Mouse (Mus musculus): ENCODE data around the gene Hist2h2ac. TPM values are rescaled to one million over a fixed set of nuclear protein-coding genes. Genes with fewer than 3 reads are reported as not detected.
A peak's percentile ranks its signal among the peaks of the same experiment; 100 is the strongest.
"Not testable (repeated sequence)": the region's sequence is repeated elsewhere in the genome, so short reads cannot be mapped to it uniquely, and the experiment has no call there.

Hist2h2ac gene
- total and polyA plus RNA-seq, 2 experiments, result 1.6 to 113 TPM

- TF ChIP-seq POLR2A (IDR thresholded peaks at IDR 0.05; ENCODE audit: extremely low read depth, insufficient read depth, low read length) (peak; percentile 53; the same call in 1 of the 2 replicates), CTCF (IDR thresholded peaks at IDR 0.05; ENCODE audit: low read depth, low read length) (no peak)
- under 1% methylated on average over 37 of the region's 37 CpGs for WGBS
- peaks cover 13% of the 10 kb centered on the region for H3K4me1 ChIP-seq (ENCODE audit: control insufficient read depth, insufficient read depth, low read length)
These were observed 984 bp downstream of the Hist2h2ac start, which contains the start of the genes Bola1 and Hist2h2ab for GRCm38 (mm10) chr3:96219661-96220130. Gene Bola1, minus strand, starts transcription at chr3:96219709. Gene Hist2h2ab, plus strand, starts transcription at chr3:96219865.

GRCm38 (mm10) chr3:96219191-96219641, 1.5 kb downstream of the Hist2h2ac start:
- Histone ChIP-seq H3K27ac (replicated peaks; ENCODE audit: insufficient read depth, low read depth, low read length) (peak overlapping the region; percentile 97), H3K36me3 (ENCODE audit: control insufficient read depth, insufficient read depth, low read length) (no peaks in the 10 kb centered on the region), H3K4me1 (ENCODE audit: control insufficient read depth, insufficient read depth, low read length) (peaks cover 13% of the 10 kb centered on the region), H3K79me2 (ENCODE audit: control insufficient read depth, insufficient read depth, low read length) (no peaks in the 10 kb centered on the region), H3K27me3 (ENCODE audit: control insufficient read depth, insufficient read depth, low read length) (no peaks in the 10 kb centered on the region), H3K9ac (ENCODE audit: low read depth, low read length) (peak overlapping the region; percentile 94), H3K4me3 (ENCODE audit: insufficient read depth, low read depth, low read length) (peak overlapping the region; percentile 58)
- WGBS, result 0% methylated on average over 12 of the region's 12 CpGs
- TF ChIP-seq POLR2A (IDR thresholded peaks at IDR 0.05; ENCODE audit: extremely low read depth, insufficient read depth, low read length) (no peak), CTCF (IDR thresholded peaks at IDR 0.05; ENCODE audit: low read depth, low read length) (no peak; the same call in 1 of the 2 replicates)
- peak; percentile 55 for DNase-seq (ENCODE audit: extremely low read depth, low read depth, low spot score)

More at GRCm38 (mm10) chr3:96219661-96220130, 984 bp downstream of the Hist2h2ac start, which contains the start of the genes Bola1 and Hist2h2ab:
- Histone ChIP-seq H3K27me3 (ENCODE audit: control insufficient read depth, insufficient read depth, low read length) (no peaks in the 10 kb centered on the region), H3K36me3 (ENCODE audit: control insufficient read depth, insufficient read depth, low read length) (no peaks in the 10 kb centered on the region), H3K9ac (ENCODE audit: low read depth, low read length) (peak within 1 kb of the TSS; percentile 94), H3K4me3 (ENCODE audit: insufficient read depth, low read depth, low read length) (peak within 1 kb of the TSS; percentile 85), H3K79me2 (ENCODE audit: control insufficient read depth, insufficient read depth, low read length) (no peaks in the 10 kb centered on the region), H3K27ac (replicated peaks; ENCODE audit: insufficient read depth, low read depth, low read length) (peak within 1 kb of the TSS; percentile 97)
- DNase-seq (ENCODE audit: extremely low read depth, low read depth, low spot score), result peak; percentile 94

- TF ChIP-seq POLR2A (IDR thresholded peaks at IDR 0.05; ENCODE audit: extremely low read depth, insufficient read depth, low read length) (no peak), CTCF (IDR thresholded peaks at IDR 0.05; ENCODE audit: low read depth, low read length) (peak; percentile 43)
- no peaks in the 10 kb centered on the region for H3K36me3 ChIP-seq (ENCODE audit: control insufficient read depth, insufficient read depth, low read length)
- H3K27ac ChIP-seq (replicated peaks; ENCODE audit: insufficient read depth, low read depth, low read length), result no peak overlapping the region
- H3K4me1 ChIP-seq (ENCODE audit: control insufficient read depth, insufficient read depth, low read length), result peaks cover 3% of the 10 kb centered on the region
- no peak for DNase-seq (ENCODE audit: extremely low read depth, low read depth, low spot score)
- no peak overlapping the region for H3K4me3 ChIP-seq (ENCODE audit: insufficient read depth, low read depth, low read length)
- H3K9ac ChIP-seq (ENCODE audit: low read depth, low read length), result no peak overlapping the region
- no peaks in the 10 kb centered on the region for H3K79me2 ChIP-seq (ENCODE audit: control insufficient read depth, insufficient read depth, low read length)
- 66% methylated on average over 15 of the region's 15 CpGs for WGBS
- H3K27me3 ChIP-seq (ENCODE audit: control insufficient read depth, insufficient read depth, low read length), result no peaks in the 10 kb centered on the region
These were observed 11.4 kb downstream of the Hist2h2ac start for GRCm38 (mm10) chr3:96209242-96209641.

GRCm38 (mm10) chr3:96207819-96208218, 12.9 kb downstream of the Hist2h2ac start:
- no peak for DNase-seq (ENCODE audit: extremely low read depth, low read depth, low spot score)
- WGBS, result 81% methylated on average over 3 of the region's 3 CpGs
- no peak overlapping the region for H3K9ac ChIP-seq (ENCODE audit: low read depth, low read length)
- no peaks in the 10 kb centered on the region for H3K79me2 ChIP-seq (ENCODE audit: control insufficient read depth, insufficient read depth, low read length)
- TF ChIP-seq CTCF (IDR thresholded peaks at IDR 0.05; ENCODE audit: low read depth, low read length), result no peak
- TF ChIP-seq POLR2A (IDR thresholded peaks at IDR 0.05; ENCODE audit: extremely low read depth, insufficient read depth, low read length), result no peak
- no peak overlapping the region for H3K27ac ChIP-seq (replicated peaks; ENCODE audit: insufficient read depth, low read depth, low read length)
- no peaks in the 10 kb centered on the region for H3K27me3 ChIP-seq (ENCODE audit: control insufficient read depth, insufficient read depth, low read length)
- peaks cover 3% of the 10 kb centered on the region for H3K4me1 ChIP-seq (ENCODE audit: control insufficient read depth, insufficient read depth, low read length)
- no peak overlapping the region for H3K4me3 ChIP-seq (ENCODE audit: insufficient read depth, low read depth, low read length)
- H3K36me3 ChIP-seq (ENCODE audit: control insufficient read depth, insufficient read depth, low read length), result no peaks in the 10 kb centered on the region

- H3K9ac ChIP-seq (ENCODE audit: low read depth, low read length), result no peak overlapping the region
- no peaks in the 10 kb centered on the region for H3K79me2 ChIP-seq (ENCODE audit: control insufficient read depth, insufficient read depth, low read length)
- no peak overlapping the region for H3K27ac ChIP-seq (replicated peaks; ENCODE audit: insufficient read depth, low read depth, low read length)
- H3K4me1 ChIP-seq (ENCODE audit: control insufficient read depth, insufficient read depth, low read length), result peaks cover 4% of the 10 kb centered on the region; the same call in 1 of the 2 replicates
- TF ChIP-seq POLR2A (IDR thresholded peaks at IDR 0.05; ENCODE audit: extremely low read depth, insufficient read depth, low read length), result no peak
- TF ChIP-seq CTCF (IDR thresholded peaks at IDR 0.05; ENCODE audit: low read depth, low read length), result no peak
- no peak overlapping the region for H3K4me3 ChIP-seq (ENCODE audit: insufficient read depth, low read depth, low read length)
- WGBS, result 78% methylated on average over 2 of the region's 2 CpGs
- no peaks in the 10 kb centered on the region for H3K27me3 ChIP-seq (ENCODE audit: control insufficient read depth, insufficient read depth, low read length)
- no peak for DNase-seq (ENCODE audit: extremely low read depth, low read depth, low spot score)
- no peaks in the 10 kb centered on the region for H3K36me3 ChIP-seq (ENCODE audit: control insufficient read depth, insufficient read depth, low read length)
These were observed 20.9 kb downstream of the Hist2h2ac start for GRCm38 (mm10) chr3:96199731-96200130.

- H3K4me1 ChIP-seq (ENCODE audit: control insufficient read depth, insufficient read depth, low read length); H3K27me3 ChIP-seq (ENCODE audit: control insufficient read depth, insufficient read depth, low read length); H3K27ac ChIP-seq (replicated peaks; ENCODE audit: insufficient read depth, low read depth, low read length); H3K79me2 ChIP-seq (ENCODE audit: control insufficient read depth, insufficient read depth, low read length); H3K4me3 ChIP-seq (ENCODE audit: insufficient read depth, low read depth, low read length); H3K9ac ChIP-seq (ENCODE audit: low read depth, low read length); H3K36me3 ChIP-seq (ENCODE audit: control insufficient read depth, insufficient read depth, low read length); DNase-seq (ENCODE audit: extremely low read depth, low read depth, low spot score): not testable (repeated sequence)
- 28% methylated on average over 8 of the region's 8 CpGs for WGBS
These were observed 22.0 kb downstream of the Hist2h2ac start for GRCm38 (mm10) chr3:96198601-96199251.
